Mouse (Mus musculus) splenic B cell, adult 2 months (primary cell): ENCODE measurements around the gene Ube2h.

Source experiments
- DNase-seq: peaks from one replicate; pipeline ENCODE4 v3.0.0-alpha.2; 2011; ENCODE audit warnings: low read depth, low spot score
- H3K27me3 ChIP-seq: 2 replicates; pipeline ENCODE4 v1.6.1; 2012; ENCODE audit warnings: mild to moderate bottlenecking, low read length, moderate library complexity, mixed read lengths; ENCODE audit not compliant: control insufficient read depth, poor library complexity, insufficient read depth, severe bottlenecking
- H3K36me3 ChIP-seq: 2 replicates; pipeline ENCODE4 v1.6.1; 2012; ENCODE audit warnings: mild to moderate bottlenecking, low read length, moderate library complexity, mixed read lengths; ENCODE audit not compliant: control insufficient read depth, poor library complexity, insufficient read depth, severe bottlenecking

Ube2h gene

GRCm38 (mm10) chr6:30304399-30304917, at the start of gene Ube2h:
Gene Ube2h (minus strand): TSS chr6:30304539.
- Histone ChIP-seq H3K36me3 (no peaks in the 10 kb centered on the region), H3K27me3 (no peaks in the 10 kb centered on the region)
- peak; percentile 98 for DNase-seq

- Histone ChIP-seq H3K36me3 (no peaks in the 10 kb centered on the region), H3K27me3 (no peaks in the 10 kb centered on the region)
- DNase-seq = no peak
These were observed 49.3 kb upstream of the Ube2h start for GRCm38 (mm10) chr6:30353661-30354060.

GRCm38 (mm10) chr6:30352762-30353161, 48.4 kb upstream of the Ube2h start:
- DNase-seq = no peak
- Histone ChIP-seq H3K27me3 (no peaks in the 10 kb centered on the region), H3K36me3 (no peaks in the 10 kb centered on the region)

GRCm38 (mm10) chr6:30351290-30351689, 47.0 kb upstream of the Ube2h start:
- DNase-seq = no peak
- Histone ChIP-seq H3K36me3 (no peaks in the 10 kb centered on the region), H3K27me3 (no peaks in the 10 kb centered on the region)

- no peaks in the 10 kb centered on the region for H3K27me3 ChIP-seq
- H3K36me3 ChIP-seq = no peaks in the 10 kb centered on the region
- no peak for DNase-seq
These were observed 43.0 kb upstream of the Ube2h start for GRCm38 (mm10) chr6:30347288-30347801.

- Histone ChIP-seq H3K27me3 (no peaks in the 10 kb centered on the region), H3K36me3 (no peaks in the 10 kb centered on the region)
- no peak for DNase-seq
These were observed 42.4 kb upstream of the Ube2h start for GRCm38 (mm10) chr6:30346737-30347136.

GRCm38 (mm10) chr6:30344032-30344431, 39.7 kb upstream of the Ube2h start:
- DNase-seq = no peak
- Histone ChIP-seq H3K27me3 (no peaks in the 10 kb centered on the region), H3K36me3 (no peaks in the 10 kb centered on the region)

GRCm38 (mm10) chr6:30340231-30340873, 36.0 kb upstream of the Ube2h start:
- no peak for DNase-seq
- Histone ChIP-seq H3K36me3 (no peaks in the 10 kb centered on the region), H3K27me3 (no peaks in the 10 kb centered on the region)

- H3K36me3 ChIP-seq = no peaks in the 10 kb centered on the region
- no peaks in the 10 kb centered on the region for H3K27me3 ChIP-seq
- peak; percentile 75 for DNase-seq
These were observed 32.6 kb upstream of the Ube2h start for GRCm38 (mm10) chr6:30336912-30337311.

- no peaks in the 10 kb centered on the region for H3K36me3 ChIP-seq
- no peaks in the 10 kb centered on the region for H3K27me3 ChIP-seq
- no peak for DNase-seq
These were observed 27.9 kb upstream of the Ube2h start for GRCm38 (mm10) chr6:30332262-30332661.

GRCm38 (mm10) chr6:30330706-30331105, 26.4 kb upstream of the Ube2h start:
- no peak for DNase-seq
- Histone ChIP-seq H3K36me3 (no peaks in the 10 kb centered on the region), H3K27me3 (no peaks in the 10 kb centered on the region)

GRCm38 (mm10) chr6:30325932-30326501, 21.7 kb upstream of the Ube2h start:
- DNase-seq = no peak
- no peaks in the 10 kb centered on the region for H3K36me3 ChIP-seq
- H3K27me3 ChIP-seq = no peaks in the 10 kb centered on the region

GRCm38 (mm10) chr6:30321002-30321401, 16.7 kb upstream of the Ube2h start:
- Histone ChIP-seq H3K36me3 (no peaks in the 10 kb centered on the region), H3K27me3 (no peaks in the 10 kb centered on the region)
- DNase-seq = no peak

- no peak for DNase-seq
- no peaks in the 10 kb centered on the region for H3K27me3 ChIP-seq
- H3K36me3 ChIP-seq = no peaks in the 10 kb centered on the region
These were observed 14.9 kb upstream of the Ube2h start for GRCm38 (mm10) chr6:30319216-30319615.

- no peaks in the 10 kb centered on the region for H3K27me3 ChIP-seq
- H3K36me3 ChIP-seq = no peaks in the 10 kb centered on the region
- DNase-seq = no peak
These were observed 7.7 kb upstream of the Ube2h start for GRCm38 (mm10) chr6:30312006-30312405.
